Mouse (Mus musculus) MEL (cell line): ENCODE measurements around the gene Slc1a3. TPM values are rescaled to one million over a fixed set of nuclear protein-coding genes. Genes with fewer than 3 reads are reported as not detected.

Experiments
- DNase-seq: peaks from one replicate; pipeline ENCODE4 v3.0.0; 2011; ENCODE audit warnings: low read depth, low spot score
- H3K27ac ChIP-seq: 2 replicates; pipeline ENCODE4 v1.5.1; 2012; ENCODE audit warnings: low read depth, mild to moderate bottlenecking, control low read depth, low read length, moderate library complexity; ENCODE audit not compliant: control insufficient read depth
- H3K27me3 ChIP-seq, 2 experiments: fragments of 150-350 bp in 1 of 2; sonication (generic) in 1 of 2; 2 replicates each; pipeline ENCODE4 v1.6.1; 2012; ENCODE audit warnings: low read length in 2 of 2, mild to moderate bottlenecking in 2 of 2, improper control_type of control experiment in 1 of 2, moderate library complexity in 1 of 2; ENCODE audit not compliant: insufficient read depth in 2 of 2, control insufficient read depth in 1 of 2
- H3K36me3 ChIP-seq, 2 experiments: 2 replicates each; pipeline ENCODE4 v1.6.1; 2012 to 2014; ENCODE audit warnings: low read length in 2 of 2, improper control_type of control experiment in 1 of 2, inconsistent platforms in 1 of 2, mild to moderate bottlenecking in 1 of 2; ENCODE audit not compliant: insufficient read depth in 2 of 2, control insufficient read depth in 1 of 2
- H3K4me1 ChIP-seq, 2 experiments: fragments of 150-350 bp in 1 of 2; sonication (generic) in 1 of 2; 2 replicates each; pipeline ENCODE4 v1.6.1; 2012; ENCODE audit warnings: low read length in 2 of 2, improper control_type of control experiment in 1 of 2, mild to moderate bottlenecking in 1 of 2; ENCODE audit not compliant: insufficient read depth in 2 of 2, control insufficient read depth in 1 of 2
- H3K4me3 ChIP-seq, 2 experiments: fragments of 150-350 bp in 1 of 2; sonication (generic) in 1 of 2; 2 replicates each; pipeline ENCODE4 v1.5.1; 2012; ENCODE audit warnings: low read depth in 2 of 2, low read length in 2 of 2, mild to moderate bottlenecking in 2 of 2, moderate library complexity in 2 of 2, control low read depth in 1 of 2, improper control_type of control experiment in 1 of 2; ENCODE audit not compliant: control insufficient read depth in 1 of 2, insufficient read depth in 1 of 2
- H3K79me2 ChIP-seq: 2 replicates; pipeline ENCODE4 v1.6.1; 2012; ENCODE audit warnings: mild to moderate bottlenecking, low read length, moderate library complexity; ENCODE audit not compliant: control insufficient read depth, poor library complexity, insufficient read depth
- H3K9ac ChIP-seq: 2 replicates; pipeline ENCODE4 v1.6.1; 2012; ENCODE audit warnings: low read depth, mild to moderate bottlenecking, control low read depth, low read length, moderate library complexity; ENCODE audit not compliant: control insufficient read depth, poor library complexity, severe bottlenecking
- H3K9me3 ChIP-seq: fragments of 150-350 bp; sonication (generic); replicated peaks from 2 replicates; pipeline ENCODE4 v1.6.1; 2012; ENCODE audit warnings: mild to moderate bottlenecking, low read length, improper control_type of control experiment, moderate library complexity; ENCODE audit not compliant: insufficient read depth
- CHD1 ChIP-seq: IDR thresholded peaks from 2 replicates; pipeline ENCODE4 v1.6.1; 2012; ENCODE audit warnings: low read depth, mild to moderate bottlenecking, inconsistent platforms, low read length, improper control_type of control experiment
- CTCF ChIP-seq, 3 experiments: IDR thresholded peaks in 2 of 3; conservative IDR thresholded peaks in 1 of 3; 2 replicates each; pipeline ENCODE4 v1.5.1; 2011 to 2012; ENCODE audit warnings: low read length in 3 of 3, low read depth in 2 of 3, mild to moderate bottlenecking in 2 of 3, improper control_type of control experiment in 1 of 3, inconsistent platforms in 1 of 3, mixed read lengths in 1 of 3, moderate library complexity in 1 of 3; ENCODE audit not compliant: control insufficient read depth in 1 of 3, insufficient read depth in 1 of 3, poor library complexity in 1 of 3, severe bottlenecking in 1 of 3
- E2F4 ChIP-seq: IDR thresholded peaks from 2 replicates; pipeline ENCODE4 v1.6.1; 2011; ENCODE audit warnings: low read depth, low read length, improper control_type of control experiment, borderline replicate concordance
- GABPA ChIP-seq: IDR thresholded peaks from 2 replicates; pipeline ENCODE4 v1.6.1; 2012; ENCODE audit warnings: low read depth, mild to moderate bottlenecking, inconsistent platforms, low read length, improper control_type of control experiment, moderate library complexity
- KAT2A ChIP-seq: conservative IDR thresholded peaks from 2 replicates; pipeline ENCODE4 v1.6.1; 2012; ENCODE audit warnings: low read depth, low read length, improper control_type of control experiment, inconsistent platforms
- MEF2A ChIP-seq: IDR thresholded peaks from 2 replicates; pipeline ENCODE4 v1.6.1; 2014; ENCODE audit warnings: low read depth, mild to moderate bottlenecking, inconsistent platforms, low read length, improper control_type of control experiment; ENCODE audit not compliant: poor library complexity, insufficient replicate concordance, severe bottlenecking; ENCODE audit errors: extremely low read depth
- MXI1 ChIP-seq: IDR thresholded peaks from 2 replicates; pipeline ENCODE4 v1.6.1; 2011; ENCODE audit warnings: mild to moderate bottlenecking, low read depth, low read length, improper control_type of control experiment
- MYC ChIP-seq: IDR thresholded peaks from 2 replicates; pipeline ENCODE4 v1.6.1; 2011; ENCODE audit warnings: low read depth, mild to moderate bottlenecking, low read length, improper control_type of control experiment, moderate library complexity
- POLR2A ChIP-seq, 2 experiments: IDR thresholded peaks; 2 replicates each; pipeline ENCODE4 v1.6.1; 2011 to 2012; ENCODE audit warnings: low read length in 2 of 2, mild to moderate bottlenecking in 2 of 2, control low read depth in 1 of 2, improper control_type of control experiment in 1 of 2, low read depth in 1 of 2, moderate library complexity in 1 of 2; ENCODE audit not compliant: control insufficient read depth in 1 of 2, insufficient read depth in 1 of 2, poor library complexity in 1 of 2
- POLR2AphosphoS2 ChIP-seq: IDR thresholded peaks from 2 replicates; pipeline ENCODE4 v1.6.1; 2011; ENCODE audit warnings: low read length, improper control_type of control experiment
- POLR2AphosphoS5 ChIP-seq: IDR thresholded peaks from 2 replicates; pipeline ENCODE4 v1.6.1; 2012; ENCODE audit warnings: low read depth, borderline replicate concordance, mild to moderate bottlenecking, inconsistent platforms, low read length, moderate library complexity, mixed read lengths
- SIN3A ChIP-seq: IDR thresholded peaks from 2 replicates; pipeline ENCODE4 v1.6.1; 2012; ENCODE audit warnings: low read length, improper control_type of control experiment, inconsistent platforms
- SMC3 ChIP-seq: IDR thresholded peaks from 2 replicates; pipeline ENCODE4 v1.6.1; 2011; ENCODE audit warnings: low read depth, low read length, improper control_type of control experiment
- TAL1 ChIP-seq: IDR thresholded peaks from 2 replicates; pipeline ENCODE4 v1.6.1; 2012; ENCODE audit warnings: mild to moderate bottlenecking, inconsistent platforms, low read length, moderate library complexity, mixed read lengths
- TBP ChIP-seq: IDR thresholded peaks from 2 replicates; pipeline ENCODE4 v1.8.0; 2011; ENCODE audit warnings: low read depth, low read length, improper control_type of control experiment
- TCF12 ChIP-seq: IDR thresholded peaks from 2 replicates; pipeline ENCODE4 v1.6.1; 2014; ENCODE audit warnings: low read depth, mild to moderate bottlenecking, inconsistent platforms, low read length, improper control_type of control experiment, moderate library complexity
- UBTF ChIP-seq: IDR thresholded peaks from 2 replicates; pipeline ENCODE4 v1.6.1; 2012; ENCODE audit warnings: low read depth, mild to moderate bottlenecking, inconsistent platforms, low read length, improper control_type of control experiment, moderate library complexity, borderline replicate concordance; ENCODE audit not compliant: insufficient read depth
- USF2 ChIP-seq, 2 experiments: IDR thresholded peaks; 2 replicates each; pipeline ENCODE4 v1.6.1; 2011 to 2012; ENCODE audit warnings: improper control_type of control experiment in 2 of 2, low read length in 2 of 2, borderline replicate concordance in 1 of 2, inconsistent platforms in 1 of 2, low read depth in 1 of 2, mild to moderate bottlenecking in 1 of 2; ENCODE audit not compliant: insufficient read depth in 1 of 2
- ZC3H11A ChIP-seq: IDR thresholded peaks from 2 replicates; pipeline ENCODE4 v1.6.1; 2012; ENCODE audit warnings: low read depth, mild to moderate bottlenecking, inconsistent platforms, low read length, improper control_type of control experiment
- ZKSCAN1 ChIP-seq: IDR thresholded peaks from 2 replicates; pipeline ENCODE4 v1.6.1; 2012; ENCODE audit warnings: low read depth, mild to moderate bottlenecking, inconsistent platforms, low read length, improper control_type of control experiment, moderate library complexity
- polyA plus RNA-seq, 2 experiments: library from polyadenylated mRNA; stranded (reverse) in 1 of 2; unstranded in 1 of 2; fragments of >175 nt in 1 of 2; fragments of >200 nt in 1 of 2; gene quantifications; 2 replicates each; pipeline versions ENCODE4 v1.2.1 to v1.2.4; 2012; ENCODE audit warnings: low replicate concordance in 2 of 2, low read depth in 1 of 2; ENCODE audit not compliant: insufficient read length in 2 of 2, insufficient read depth in 1 of 2, missing spikeins in 1 of 2
- total RNA-seq: library from RNA; depleted of rRNA; stranded (reverse); fragments of 300-350 nt; gene quantifications from 2 replicates; pipeline ENCODE4 v1.2.3, GENCODE M21; 2012

Gene Slc1a3
- total and polyA plus RNA-seq, 3 experiments: not detected

- H3K9ac ChIP-seq: no peak overlapping the region
- no peaks in the 10 kb centered on the region for H3K36me3 ChIP-seq
- H3K4me3 ChIP-seq: no peak overlapping the region
Observed at GRCm38 (mm10) chr15:8721005-8721404, 10.4 kb upstream of the Slc1a3 start.

GRCm38 (mm10) chr15:8718496-8718895 lies 7.9 kb upstream of the Slc1a3 start:
- H3K4me1 ChIP-seq: peaks cover 0 to 4% of the 10 kb centered on the region in 2 experiments; a peak in 1 of 4 replicates
- H3K36me3 ChIP-seq: no peaks in the 10 kb centered on the region
- no peaks in the 10 kb centered on the region for H3K9me3 ChIP-seq
- H3K27me3 ChIP-seq: peaks cover 0 to 3% of the 10 kb centered on the region in 2 experiments; a peak in 2 of 4 replicates
- no peak overlapping the region for H3K9ac ChIP-seq
- TF ChIP-seq USF2 (IDR thresholded peaks at IDR 0.05; ENCODE audit: borderline replicate concordance in 1 of 2, insufficient read depth in 1 of 2, low read depth in 1 of 2, low read length in 2 of 2) (no peak), MYC (no peak), GABPA (no peak), TBP (no peak), MXI1 (no peak), CHD1 (no peak), TAL1 (no peak), MEF2A (no peak), POLR2AphosphoS5 (no peak), SIN3A (no peak), ZC3H11A (no peak), ZKSCAN1 (no peak), KAT2A (no peak)
- no peak overlapping the region for H3K27ac ChIP-seq
- no peak for DNase-seq
- H3K4me3 ChIP-seq: no peak overlapping the region
- no peaks in the 10 kb centered on the region for H3K79me2 ChIP-seq

More at GRCm38 (mm10) chr15:8721005-8721404, 10.4 kb upstream of the Slc1a3 start:
- peaks cover 0 to 4% of the 10 kb centered on the region in 2 experiments; a peak in 1 of 4 replicates for H3K4me1 ChIP-seq
- TF ChIP-seq TCF12 (no peak), TAL1 (no peak), UBTF (no peak), POLR2A (IDR thresholded peaks at IDR 0.05; ENCODE audit: control insufficient read depth in 1 of 2, insufficient read depth in 1 of 2, low read depth in 1 of 2, low read length in 2 of 2, poor library complexity in 1 of 2) (no peak), E2F4 (no peak), CTCF (IDR thresholded peaks at IDR 0.05 in 2 of 3, conservative IDR thresholded peaks at IDR 0.05 in 1 of 3; ENCODE audit: control insufficient read depth in 1 of 3, insufficient read depth in 1 of 3, low read depth in 2 of 3, low read length in 3 of 3, poor library complexity in 1 of 3, severe bottlenecking in 1 of 3) (no peak), SMC3 (no peak), POLR2AphosphoS2 (no peak), MXI1 (no peak), SIN3A (no peak)
- H3K27ac ChIP-seq: no peak overlapping the region
- no peak for DNase-seq
- no peaks in the 10 kb centered on the region for H3K9me3 ChIP-seq
- no peaks in the 10 kb centered on the region for H3K79me2 ChIP-seq
- H3K27me3 ChIP-seq: peaks cover 0 to 2% of the 10 kb centered on the region in 2 experiments; a peak in 1 of 4 replicates
